Mouse (Mus musculus): ENCODE results near the gene Kcnh5.

DNA sequence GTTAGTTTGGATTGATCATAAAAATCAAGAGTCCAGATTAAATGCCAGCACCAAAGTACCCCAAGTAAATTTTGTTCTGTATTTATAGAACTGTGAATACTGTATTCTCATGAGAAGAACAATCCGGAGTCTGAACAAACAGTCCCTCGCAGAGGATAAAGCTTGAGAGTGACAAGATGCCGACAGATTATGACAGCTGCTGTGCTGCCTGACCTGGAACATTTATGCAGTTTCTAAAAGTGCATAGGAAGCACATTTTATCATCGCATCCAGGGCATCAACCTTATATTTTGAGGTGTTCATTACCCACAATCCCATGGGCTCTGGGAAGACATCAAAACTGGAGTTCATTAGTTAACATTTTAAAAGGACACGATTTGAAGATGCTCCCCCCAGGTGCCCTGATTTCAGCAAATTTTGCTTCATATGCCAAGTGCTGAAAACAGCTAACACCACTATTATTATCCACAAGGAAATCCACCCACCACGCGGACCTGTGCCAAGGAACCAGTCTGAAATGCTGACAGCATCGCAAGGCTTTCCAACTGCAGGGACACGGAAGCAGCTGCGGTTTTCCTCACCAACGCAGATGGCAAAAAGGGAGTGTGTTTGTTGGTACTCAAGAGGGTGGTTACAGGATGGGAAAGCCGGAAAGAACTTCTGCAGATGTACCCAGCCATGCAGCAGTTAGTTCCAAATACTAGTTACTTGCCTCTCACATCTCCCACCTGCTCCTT lies 328.4 kb downstream of the Kcnh5 start:
- TF ChIP-seq POLR2A (IDR thresholded peaks at IDR 0.05; ENCODE audit: insufficient read depth, low read depth, low read length) (no peak), CTCF (IDR thresholded peaks at IDR 0.05) (no peak), EP300 (IDR thresholded peaks at IDR 0.05; ENCODE audit: insufficient read depth, low read depth, low read length) (no peak)
